Mouse (Mus musculus) neural tube, embryonic 15.5 days (tissue): Measurements from ENCODE around the gene Selenow. TPM values are rescaled to one million over a fixed set of nuclear protein-coding genes. Genes with fewer than 3 reads are reported as not detected.
"Not testable (repeated sequence)": the region's sequence is repeated elsewhere in the genome, so short reads cannot be mapped to it uniquely, and the experiment has no call there.

Experiments used
- ATAC-seq: fragments of 200-750 bp; cut with Nextera tagmentation; 2 replicates; pipeline ENCODE4 v1.8.0; 2017; ENCODE audit warnings: mild to moderate bottlenecking, moderate TSS enrichment, moderate library complexity; ENCODE audit not compliant: low FRiP score
- H3K27ac ChIP-seq: fragments of 300-500 bp; sonication (generic); replicated peaks from 2 replicates; pipeline ENCODE4 v1.5.1; 2015; ENCODE audit warnings: mild to moderate bottlenecking, inconsistent platforms
- H3K27me3 ChIP-seq: fragments of 300-500 bp; sonication (generic); replicated peaks from 2 replicates; pipeline ENCODE4 v1.6.1; 2015; ENCODE audit warnings: inconsistent platforms
- H3K36me3 ChIP-seq: fragments of 300-500 bp; sonication (generic); 2 replicates; pipeline ENCODE4 v1.6.1; 2015; ENCODE audit warnings: inconsistent platforms
- H3K4me1 ChIP-seq: fragments of 300-500 bp; sonication (generic); 2 replicates; pipeline ENCODE4 v1.6.1; 2015; ENCODE audit warnings: inconsistent platforms
- H3K4me2 ChIP-seq: fragments of 300-500 bp; sonication (generic); 2 replicates; pipeline ENCODE4 v1.6.1; 2015; ENCODE audit warnings: inconsistent platforms, mild to moderate bottlenecking, moderate library complexity
- H3K4me3 ChIP-seq: fragments of 300-500 bp; sonication (generic); replicated peaks from 2 replicates; pipeline ENCODE4 v1.5.1; 2015; ENCODE audit warnings: mild to moderate bottlenecking, inconsistent platforms
- H3K9ac ChIP-seq: fragments of 300-500 bp; sonication (generic); replicated peaks from 2 replicates; pipeline ENCODE4 v1.6.1; 2015; ENCODE audit warnings: mild to moderate bottlenecking, inconsistent platforms
- H3K9me3 ChIP-seq: fragments of 300-500 bp; sonication (generic); replicated peaks from 2 replicates; pipeline ENCODE4 v1.6.1; 2016; ENCODE audit warnings: inconsistent platforms
- WGBS: fragments of 180-500 bp; shearing (Covaris S2); methylation state at CpG from one replicate; pipeline ENCODE4 v1.1.7; 2015; ENCODE audit warnings: mixed read lengths; 5-methylcytosine and 5-hydroxymethylcytosine counted together
- polyA plus RNA-seq: library from polyadenylated mRNA; unstranded; fragments of >200 nt; fragmentation: Nextera tagmentation; extraction: Ambion mirVana; gene quantifications from 2 replicates; pipeline ENCODE4 v1.2.1, GENCODE M21; 2015

The Selenow gene
- polyA plus RNA-seq, 1 experiment from 2014 or later, result 1,471 TPM

GRCm38 (mm10) chr7:15916996-15917395 lies 5.2 kb downstream of the Selenow start:
- H3K27ac ChIP-seq, result no peak overlapping the region
- no peaks in the 10 kb centered on the region for H3K9me3 ChIP-seq
- no peak overlapping the region for H3K4me2 ChIP-seq
- peaks cover 24% of the 10 kb centered on the region for H3K4me1 ChIP-seq
- H3K4me3 ChIP-seq, result no peak overlapping the region
- no peaks in the 10 kb centered on the region for H3K27me3 ChIP-seq
- WGBS, result 82% methylated on average over 4 of the region's 4 CpGs
- peaks cover 35% of the 10 kb centered on the region for H3K36me3 ChIP-seq
- H3K9ac ChIP-seq, result no peak overlapping the region
- ATAC-seq, result no peak

- Histone ChIP-seq H3K4me2 (no peak overlapping the region), H3K27me3 (no peaks in the 10 kb centered on the region), H3K4me1 (peaks cover 19% of the 10 kb centered on the region), H3K36me3 (peaks cover 35% of the 10 kb centered on the region), H3K9me3 (no peaks in the 10 kb centered on the region), H3K27ac (no peak overlapping the region), H3K9ac (no peak overlapping the region), H3K4me3 (no peak overlapping the region)
- no peak for ATAC-seq
- 81% methylated on average over 3 of the region's 3 CpGs for WGBS
Observed at GRCm38 (mm10) chr7:15916134-15916723, 6.0 kb downstream of the Selenow start.

GRCm38 (mm10) chr7:15915695-15916094 lies 6.5 kb downstream of the Selenow start:
- H3K9me3 ChIP-seq, ATAC-seq, H3K4me3 ChIP-seq, H3K4me2 ChIP-seq, H3K27ac ChIP-seq, H3K27me3 ChIP-seq, H3K9ac ChIP-seq: not testable (repeated sequence)
- Histone ChIP-seq H3K36me3 (peaks cover 35% of the 10 kb centered on the region), H3K4me1 (peaks cover 13% of the 10 kb centered on the region)
- WGBS, result 88% methylated on average over 4 of the region's 4 CpGs

DNA sequence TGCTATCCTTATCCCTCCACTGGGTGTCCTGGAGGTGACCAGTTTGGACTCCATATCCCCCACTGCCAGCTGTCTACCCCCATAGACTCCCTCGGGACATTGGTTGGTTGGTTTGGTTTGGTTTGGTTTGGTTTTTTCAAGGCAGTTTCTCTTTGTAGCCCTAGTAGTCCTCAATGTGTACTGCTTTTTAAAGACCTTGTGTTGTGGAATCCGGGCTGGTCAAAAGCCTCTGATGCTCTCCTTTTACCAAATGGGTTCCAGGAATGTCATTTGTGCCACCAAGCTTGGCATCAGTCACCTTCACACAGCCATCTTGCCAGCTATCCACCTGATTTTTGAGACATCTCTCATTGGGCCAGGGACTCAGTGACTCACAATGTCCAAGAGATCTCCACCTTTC lies 7.5 kb downstream of the Selenow start:
- WGBS, result 92% methylated on average over 2 of the region's 2 CpGs
- H3K4me1 ChIP-seq, result peaks cover 4% of the 10 kb centered on the region
- no peak for ATAC-seq

DNA sequence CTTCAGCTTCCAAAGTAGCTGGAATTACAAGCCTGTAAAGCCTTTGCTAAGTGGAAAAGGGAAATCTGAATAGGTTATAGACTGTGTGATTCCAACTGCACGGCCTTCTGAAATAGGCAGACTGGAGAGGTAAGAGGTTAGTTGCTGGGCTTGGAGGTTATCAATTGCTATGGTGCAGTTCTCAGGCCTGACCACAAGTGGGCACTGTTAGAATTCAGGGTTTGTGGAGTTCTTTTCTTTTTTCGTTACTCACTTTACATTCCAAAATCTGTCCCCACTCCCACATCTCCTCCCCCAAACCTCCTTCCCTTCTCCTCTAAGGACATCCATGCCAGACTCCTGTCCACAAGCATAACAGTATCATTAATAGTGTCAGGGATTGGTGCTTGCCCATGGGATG lies 8.0 kb downstream of the Selenow start:
- peaks cover 24% of the 10 kb centered on the region for H3K36me3 ChIP-seq
- H3K4me3 ChIP-seq, result no peak overlapping the region
- no peaks in the 10 kb centered on the region for H3K9me3 ChIP-seq
- no peak overlapping the region for H3K27ac ChIP-seq
- H3K9ac ChIP-seq, result no peak overlapping the region
- H3K4me1 ChIP-seq, result 0 out of 2 replicates have a peak, but pooled peaks cover 2% of the 10 kb centered on the region
- no peak for ATAC-seq
- whole genome bisulfite sequencing, result 46% methylated on average over 2 of the region's 2 CpGs
- H3K27me3 ChIP-seq, result no peaks in the 10 kb centered on the region
- H3K4me2 ChIP-seq, result no peak overlapping the region

More for the DNA sequence above, 7.5 kb downstream of the Selenow start:
- Histone ChIP-seq H3K9me3 (no peaks in the 10 kb centered on the region), H3K36me3 (peaks cover 29% of the 10 kb centered on the region), H3K4me3 (no peak overlapping the region), H3K27ac (no peak overlapping the region), H3K27me3 (no peaks in the 10 kb centered on the region), H3K4me2 (no peak overlapping the region), H3K9ac (no peak overlapping the region)

DNA sequence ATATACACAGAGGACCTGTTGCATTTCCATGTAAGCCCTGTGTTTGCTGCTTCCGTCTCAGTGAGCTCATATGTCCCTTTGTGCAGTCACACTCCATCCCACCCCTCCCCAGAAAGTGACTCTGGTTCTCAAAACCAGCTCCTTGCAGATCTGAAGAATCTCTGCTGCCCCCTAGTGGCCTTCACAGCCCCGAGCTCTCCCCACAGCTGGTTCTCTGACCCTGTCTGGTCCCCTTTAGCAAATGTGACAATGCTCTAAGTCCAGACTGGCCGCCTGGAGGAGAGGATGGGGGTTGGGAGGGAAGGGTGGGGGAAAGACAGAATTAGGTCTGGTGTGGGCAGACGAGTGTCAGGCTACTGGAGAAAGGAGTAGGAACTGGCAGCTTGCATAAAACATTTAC lies 10.0 kb downstream of the Selenow start:
- ATAC-seq, result peak; percentile 43; the same call in 1 of the 2 replicates
- Histone ChIP-seq H3K27me3 (no peaks in the 10 kb centered on the region), H3K27ac (no peak overlapping the region), H3K4me3 (no peak overlapping the region), H3K36me3 (peaks cover 11% of the 10 kb centered on the region), H3K4me2 (no peak overlapping the region), H3K4me1 (0 out of 2 replicates have a peak, but pooled peaks cover 2% of the 10 kb centered on the region), H3K9ac (no peak overlapping the region), H3K9me3 (no peaks in the 10 kb centered on the region)
- 1% methylated on average over 4 of the region's 4 CpGs for WGBS

DNA sequence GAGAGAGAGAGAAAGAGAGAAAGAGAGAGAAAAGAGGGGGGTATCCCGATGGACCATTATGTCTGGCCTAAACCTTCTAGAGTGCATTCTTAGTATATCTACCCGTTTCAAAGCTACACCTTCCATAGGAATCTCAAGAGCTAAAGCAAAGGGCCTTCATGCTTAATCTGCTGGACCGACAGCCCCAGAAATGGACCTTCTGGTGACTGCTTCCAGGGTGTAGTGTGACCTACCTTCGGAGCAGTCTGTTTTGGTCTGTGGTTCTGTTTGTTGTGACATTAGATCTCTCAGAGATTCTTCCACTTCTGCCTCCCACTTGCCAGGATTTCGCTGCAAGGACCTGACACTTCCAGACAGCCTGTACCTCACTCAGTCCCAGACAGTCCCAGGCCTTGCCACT lies 11.7 kb downstream of the Selenow start:
- Histone ChIP-seq H3K27ac (no peak overlapping the region), H3K9me3 (no peaks in the 10 kb centered on the region), H3K36me3 (no peaks in the 10 kb centered on the region), H3K4me2 (no peak overlapping the region), H3K4me1 (0 out of 2 replicates have a peak, but pooled peaks cover 2% of the 10 kb centered on the region), H3K4me3 (no peak overlapping the region), H3K27me3 (no peaks in the 10 kb centered on the region), H3K9ac (no peak overlapping the region)
- 83% methylated on average over 5 of the region's 5 CpGs for WGBS
- no peak for ATAC-seq

DNA sequence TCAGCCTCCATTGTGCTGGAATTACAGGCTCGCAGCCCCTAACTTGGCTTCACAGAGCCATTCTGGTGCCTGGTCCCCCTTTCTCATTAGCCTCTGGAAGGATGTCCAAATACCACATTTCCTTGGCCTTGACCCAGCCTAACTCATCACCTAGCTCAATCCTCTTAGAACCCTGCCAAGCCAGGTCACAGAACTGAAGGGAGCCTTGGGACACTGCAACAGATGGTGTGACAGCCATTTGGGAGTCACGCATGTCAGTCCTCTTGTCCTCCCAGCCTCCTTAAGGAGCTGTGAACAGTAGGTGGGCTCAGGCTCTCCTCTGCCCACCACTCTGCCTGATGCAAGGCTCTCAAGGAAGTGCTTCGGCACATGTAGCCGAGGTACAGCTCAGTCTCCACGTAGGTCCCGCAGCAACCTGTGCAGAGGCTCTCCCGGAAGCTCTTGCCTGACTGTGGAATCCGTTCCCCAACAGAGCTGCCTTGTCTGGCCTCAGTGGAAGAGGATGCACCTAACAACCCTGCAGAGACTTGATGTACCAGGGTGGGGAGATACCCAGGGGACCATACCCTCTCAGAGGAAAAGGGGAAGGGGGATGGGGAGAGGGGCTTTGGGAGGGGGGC lies 14.1 kb downstream of the Selenow start:
- Histone ChIP-seq H3K27ac (no peak overlapping the region), H3K9ac (no peak overlapping the region), H3K9me3 (no peaks in the 10 kb centered on the region), H3K27me3 (no peaks in the 10 kb centered on the region), H3K4me1 (0 out of 2 replicates have a peak, but pooled peaks cover 2% of the 10 kb centered on the region), H3K36me3 (no peaks in the 10 kb centered on the region), H3K4me3 (no peak overlapping the region), H3K4me2 (no peak overlapping the region)
- ATAC-seq, result no peak
- WGBS, result 85% methylated on average over 8 of the region's 8 CpGs

GRCm38 (mm10) chr7:15906602-15907001 lies 15.6 kb downstream of the Selenow start:
- 93% methylated on average over 1 of the region's 1 CpGs for WGBS
- Histone ChIP-seq H3K27ac (no peak overlapping the region), H3K9ac (no peak overlapping the region), H3K27me3 (no peaks in the 10 kb centered on the region), H3K36me3 (no peaks in the 10 kb centered on the region), H3K4me2 (no peak overlapping the region), H3K4me3 (no peak overlapping the region), H3K9me3 (no peaks in the 10 kb centered on the region), H3K4me1 (no peaks in the 10 kb centered on the region)
- no peak for ATAC-seq

DNA sequence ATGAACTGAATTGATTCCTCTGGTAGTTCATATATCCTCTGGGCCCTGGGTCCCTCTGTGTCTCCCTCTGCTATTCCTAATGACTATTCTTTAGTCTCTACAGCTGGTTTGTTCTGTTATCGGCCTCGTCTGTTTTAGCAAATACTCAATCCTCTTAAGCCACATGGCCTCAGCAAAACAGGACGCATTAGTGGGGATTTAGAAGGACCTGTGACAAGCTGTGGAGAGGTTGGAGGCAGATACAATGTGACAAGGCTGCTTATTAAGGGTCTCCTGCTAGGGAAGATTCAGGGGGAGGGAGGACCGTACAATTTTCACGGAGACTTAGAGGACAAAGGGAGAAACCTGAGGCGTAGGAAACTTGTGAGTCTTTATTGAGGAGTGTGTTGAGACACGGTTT lies 16.3 kb downstream of the Selenow start:
- H3K9ac ChIP-seq, result no peak overlapping the region
- H3K36me3 ChIP-seq, result no peaks in the 10 kb centered on the region
- no peak for ATAC-seq
- WGBS, result 86% methylated on average over 7 of the region's 7 CpGs
- H3K4me1 ChIP-seq, result no peaks in the 10 kb centered on the region
- H3K4me2 ChIP-seq, result no peak overlapping the region
- no peak overlapping the region for H3K27ac ChIP-seq
- no peaks in the 10 kb centered on the region for H3K9me3 ChIP-seq
- H3K27me3 ChIP-seq, result no peaks in the 10 kb centered on the region
- no peak overlapping the region for H3K4me3 ChIP-seq

DNA sequence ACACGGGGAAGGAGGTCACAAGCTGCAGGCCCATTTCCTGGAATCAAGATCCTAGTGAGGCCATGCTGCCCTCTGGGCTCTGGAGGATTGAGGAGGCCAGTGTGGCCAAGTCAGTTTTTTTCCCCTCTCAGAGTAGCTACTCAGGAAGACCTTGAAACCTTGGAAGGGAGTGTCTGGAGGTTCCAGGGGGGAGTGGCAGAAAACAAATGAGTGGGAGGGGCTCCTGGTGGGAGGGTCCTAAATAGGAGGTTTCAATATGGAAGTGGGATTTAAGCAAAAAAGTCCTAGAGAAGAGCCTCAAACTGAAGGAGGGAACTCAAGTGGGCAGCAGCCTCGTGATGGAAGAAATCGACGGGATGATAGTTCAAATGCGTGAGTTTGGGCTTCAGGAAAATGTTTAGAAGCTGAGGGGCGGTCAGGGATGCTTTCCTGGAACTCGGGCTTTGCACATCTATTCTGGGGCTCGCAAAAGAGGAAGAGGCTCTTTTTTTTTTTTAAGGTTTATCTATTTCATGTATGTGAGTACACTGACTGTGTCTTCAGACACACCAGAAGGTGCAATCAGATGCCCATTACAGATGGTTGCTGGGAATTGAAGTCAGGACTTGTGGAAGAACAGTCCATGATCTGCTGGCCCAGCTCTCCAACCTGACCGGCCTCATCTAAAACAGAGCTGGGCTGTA lies 20.7 kb downstream of the Selenow start:
- Histone ChIP-seq H3K4me3 (no peak overlapping the region), H3K4me2 (no peak overlapping the region), H3K36me3 (no peaks in the 10 kb centered on the region), H3K27me3 (no peaks in the 10 kb centered on the region), H3K27ac (no peak overlapping the region), H3K9ac (no peak overlapping the region), H3K9me3 (no peaks in the 10 kb centered on the region), H3K4me1 (no peaks in the 10 kb centered on the region)
- 82% methylated on average over 9 of the region's 9 CpGs for WGBS
- ATAC-seq, result no peak

- no peaks in the 10 kb centered on the region for H3K9me3 ChIP-seq
- H3K4me1 ChIP-seq, result no peaks in the 10 kb centered on the region
- H3K36me3 ChIP-seq, result no peaks in the 10 kb centered on the region
- 69% methylated on average over 1 of the region's 1 CpGs for WGBS
- no peak overlapping the region for H3K4me2 ChIP-seq
- H3K9ac ChIP-seq, result no peak overlapping the region
- ATAC-seq, result no peak
- H3K27ac ChIP-seq, result no peak overlapping the region
- no peaks in the 10 kb centered on the region for H3K27me3 ChIP-seq
- H3K4me3 ChIP-seq, result no peak overlapping the region
Observed at GRCm38 (mm10) chr7:15894251-15894650, 28.0 kb downstream of the Selenow start.
